In the genomic region with DNA sequence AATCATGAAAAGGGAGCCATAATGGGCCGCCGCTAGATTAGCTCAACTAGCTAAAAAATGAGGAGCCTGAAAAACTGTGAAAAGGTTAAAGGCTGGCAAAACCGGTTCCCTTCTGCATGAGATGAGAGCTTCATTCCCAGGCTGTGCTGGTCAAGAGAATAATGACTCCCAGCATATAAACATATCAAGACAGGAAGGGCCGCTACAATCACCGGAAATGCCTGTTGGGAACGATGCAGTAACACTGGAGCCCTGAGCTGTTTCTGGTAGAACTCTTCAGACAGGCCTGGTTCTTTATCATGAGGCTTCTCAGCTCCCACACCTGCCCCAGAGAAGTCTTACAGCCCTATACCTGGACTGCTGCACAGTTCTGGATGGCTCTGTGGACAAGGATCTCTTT, we compare ENCODE assay signal across 11 mouse cellular contexts. TPM values are rescaled to one million over a fixed set of nuclear protein-coding genes. Genes with fewer than 3 reads are reported as not detected.
DNase-seq lines count a peak whose midpoint lies in the region; ATAC-seq and TF ChIP-seq lines count a peak whose summit lies in the region.
"Had no signal": no experiment of that assay in that cellular context is flagged by ENCODE, and none has a peak within 500 bp of the region (broad histone marks: within the 10 kb centered on the region; RNA-seq: fewer than 3 reads in every experiment).

No protein-coding gene starts in this region.

- H3K9ac ChIP-seq in stomach, embryonic 14.5 days (replicated peaks; ENCODE audit: low read depth, low read length): no peak overlapping the region
- H3K9ac ChIP-seq: limb, embryonic 15.5 days had no signal

- peak overlapping the region; percentile 69; the same call in 1 of the 2 replicates for H3K27ac ChIP-seq in layer of hippocampus, adult 2 months
- 0 out of 2 replicates have a peak overlapping the region, but pooled peaks have one; percentile 1 for H3K27ac ChIP-seq in stomach, embryonic 14.5 days (ENCODE audit: low read length)
- H3K27ac ChIP-seq in thymus, adult 2 months (ENCODE audit: control insufficient read depth, insufficient read depth, low read length): no peak overlapping the region
- no peak overlapping the region for H3K27ac ChIP-seq in midbrain, embryonic 10.5 days (replicated peaks)
- H3K27ac ChIP-seq: limb, embryonic 15.5 days had no signal

- no peaks in the 10 kb centered on the region for H3K4me1 ChIP-seq in stomach, embryonic 14.5 days (ENCODE audit: control insufficient read depth, insufficient read depth, low read length)
- H3K4me1 ChIP-seq in thymus, adult 2 months (replicated peaks; ENCODE audit: control insufficient read depth, insufficient read depth, low read length): no peaks in the 10 kb centered on the region
- H3K4me1 ChIP-seq in midbrain, embryonic 10.5 days: no peaks in the 10 kb centered on the region
- H3K4me1 ChIP-seq: limb, embryonic 15.5 days had no signal

- TF ChIP-seq CTCF in layer of hippocampus, adult 2 months (conservative IDR thresholded peaks at IDR 0.05): no peak
- no peak for TF ChIP-seq CTCF in thymus, adult 2 months (IDR thresholded peaks at IDR 0.05; ENCODE audit: borderline replicate concordance, control insufficient read depth, extremely low read depth, insufficient read depth, low read length, poor library complexity)

- peaks cover 54% of the 10 kb centered on the region for H3K36me3 ChIP-seq in stomach, embryonic 14.5 days (ENCODE audit: control insufficient read depth, insufficient read depth, low read length)
- H3K36me3 ChIP-seq in thymus, adult 2 months (ENCODE audit: control insufficient read depth, insufficient read depth, low read length): peaks cover 81% of the 10 kb centered on the region
- peaks cover 89% of the 10 kb centered on the region for H3K36me3 ChIP-seq in midbrain, embryonic 10.5 days

- no peaks in the 10 kb centered on the region for H3K9me3 ChIP-seq in stomach, embryonic 14.5 days (ENCODE audit: control insufficient read depth, low read depth, low read length)
- H3K9me3 ChIP-seq in midbrain, embryonic 10.5 days (replicated peaks): no peaks in the 10 kb centered on the region
- H3K9me3 ChIP-seq: limb, embryonic 15.5 days had no signal

- DNase-seq in layer of hippocampus, adult 2 months (ENCODE audit: low spot score in 2 of 2): no peak
- DNase-seq in layer of hippocampus, adult 11-12 months (ENCODE audit: low spot score): no peak
- peak; percentile 40 to 51 for DNase-seq in heart, postnatal 10 days
- peak; percentile 53 to 71 for DNase-seq in kidney, postnatal 25 days
- DNase-seq in testis, postnatal 14 days (ENCODE audit: low spot score): no peak
- no peak for DNase-seq in thymus, adult 2 months
- no peak for DNase-seq in midbrain, embryonic 10.5 days (ENCODE audit: low spot score)
- DNase-seq: cerebellum, adult 9-11 months had no signal

- no peak overlapping the region for H3K4me2 ChIP-seq in stomach, embryonic 14.5 days (replicated peaks; ENCODE audit: low read depth, low read length)
- H3K4me2 ChIP-seq: limb, embryonic 15.5 days had no signal

- no peaks in the 10 kb centered on the region for H3K27me3 ChIP-seq in stomach, embryonic 14.5 days (ENCODE audit: control insufficient read depth, insufficient read depth, low read length)
- H3K27me3 ChIP-seq in thymus, adult 2 months (ENCODE audit: control insufficient read depth, insufficient read depth, low read length): no peaks in the 10 kb centered on the region
- no peaks in the 10 kb centered on the region for H3K27me3 ChIP-seq in midbrain, embryonic 10.5 days (ENCODE audit: low read depth, poor library complexity, severe bottlenecking)
- H3K27me3 ChIP-seq: limb, embryonic 15.5 days had no signal

- intact Hi-C loops in heart, postnatal 10 days (cut with DNase I): loop anchor here (10.0 kb wide), 1 partner anchor 135 kb away; no protein-coding TSS in a partner anchor

- no peak for ATAC-seq in stomach, embryonic 14.5 days (ENCODE audit: insufficient number of reproducible peaks, insufficient read depth, low FRiP score, low read depth)

- no peak for TF ChIP-seq POLR2A in thymus, adult 2 months (IDR thresholded peaks at IDR 0.05; ENCODE audit: control insufficient read depth, extremely low read depth, insufficient read depth, low read length, poor library complexity)

- H3K4me3 ChIP-seq in layer of hippocampus, adult 2 months: no peak overlapping the region
- H3K4me3 ChIP-seq in stomach, embryonic 14.5 days (ENCODE audit: low read depth, low read length): no peak overlapping the region
- H3K4me3 ChIP-seq in thymus, adult 2 months (ENCODE audit: control insufficient read depth, insufficient read depth, low read length): no peak overlapping the region
- no peak overlapping the region for H3K4me3 ChIP-seq in midbrain, embryonic 10.5 days
- H3K4me3 ChIP-seq: erythroblast, embryonic 14.5 days; limb, embryonic 15.5 days had no signal

- WGBS in stomach, embryonic 14.5 days: 68% methylated on average over 6 of the region's 6 CpGs
- WGBS in thymus, adult 2 months: 91% methylated on average over 6 of the region's 6 CpGs
- WGBS in midbrain, embryonic 10.5 days: 90% methylated on average over 6 of the region's 6 CpGs

RNA-seq across cellular contexts. Expression of a gene that starts 31.8 kb away (rescaled TPM):
- total RNA-seq in layer of hippocampus, adult 2 months (2021): 10 to 100 TPM; 88.3 to 92.9 TPM
- total RNA-seq in heart, postnatal 10 days (2021): 10 to 100 TPM; 39.0 to 39.8 TPM
- 26.2 and 26.4 TPM in 2 replicates for polyA plus RNA-seq in stomach, embryonic 14.5 days (2014; fragmentation: Nextera tagmentation; extraction: Ambion mirVana)
- 35.3 and 46.5 TPM in 2 replicates for polyA plus RNA-seq in thymus, adult 2 months (2012; rRNA removed)
- polyA plus RNA-seq in midbrain, embryonic 10.5 days (2016; fragmentation: Nextera tagmentation; extraction: Ambion mirVana): 34.2 and 41.7 TPM in 2 replicates

RNA-seq across cellular contexts. Expression of a gene that starts 45.4 kb away (rescaled TPM):
- total RNA-seq in layer of hippocampus, adult 2 months (2021): 10 to 100 TPM; 28.4 to 32.1 TPM
- 1 to 10 TPM; 7.9 TPM for total RNA-seq in heart, postnatal 10 days (2021)
- 84.2 and 94.1 TPM in 2 replicates for polyA plus RNA-seq in stomach, embryonic 14.5 days (2014; fragmentation: Nextera tagmentation; extraction: Ambion mirVana)
- 11.3 and 12.7 TPM in 2 replicates for polyA plus RNA-seq in thymus, adult 2 months (2012; rRNA removed)
- polyA plus RNA-seq in midbrain, embryonic 10.5 days (2016; fragmentation: Nextera tagmentation; extraction: Ambion mirVana): 173 and 176 TPM in 2 replicates

Comparison
In these comparisons a context has a peak if more than half of its experiments do, and no peak if none do; other contexts are left out.
1. DNase-seq: peak in heart, postnatal 10 days (2 of 2) and kidney, postnatal 25 days (2 of 2); none in layer of hippocampus, adult 2 months (0 of 2), layer of hippocampus, adult 11-12 months (single experiment), testis, postnatal 14 days (single experiment), thymus, adult 2 months (single experiment) and midbrain, embryonic 10.5 days (single experiment).
2. H3K27ac ChIP-seq: peak in layer of hippocampus, adult 2 months (single experiment) and stomach, embryonic 14.5 days (single experiment); none in thymus, adult 2 months (single experiment) and midbrain, embryonic 10.5 days (single experiment).